Mouse (Mus musculus) forebrain, postnatal 0 days (tissue): Measurements from ENCODE around the gene Olfr344. TPM values are rescaled to one million over a fixed set of nuclear protein-coding genes. Genes with fewer than 3 reads are reported as not detected.

Experiments
- ATAC-seq: fragments of 200-750 bp; cut with Nextera tagmentation; 2 replicates; pipeline ENCODE4 v1.8.0; 2017; ENCODE audit warnings: mild to moderate bottlenecking, moderate library complexity
- DNase-seq: peaks from one replicate; pipeline ENCODE4 v3.0.0-alpha.2; 2015
- H3K27ac ChIP-seq: fragments of 300-500 bp; sonication (generic); 2 replicates; pipeline ENCODE4 v1.5.1; 2014; ENCODE audit warnings: low read depth, mild to moderate bottlenecking, antibody characterized with exemption, low read length, moderate library complexity, mixed read lengths
- H3K27me3 ChIP-seq: fragments of 300-500 bp; sonication (generic); 2 replicates; pipeline ENCODE4 v1.6.1; 2014; ENCODE audit warnings: mild to moderate bottlenecking, low read length, mixed read lengths; ENCODE audit not compliant: insufficient read depth
- H3K36me3 ChIP-seq: fragments of 300-500 bp; sonication (generic); 2 replicates; pipeline ENCODE4 v1.6.1; 2014; ENCODE audit warnings: mild to moderate bottlenecking, moderate library complexity; ENCODE audit not compliant: insufficient read depth
- H3K4me1 ChIP-seq: fragments of 300-500 bp; sonication (generic); 2 replicates; pipeline ENCODE4 v1.6.1; 2014; ENCODE audit warnings: antibody characterized with exemption; ENCODE audit not compliant: insufficient read depth
- H3K4me2 ChIP-seq: fragments of 300-500 bp; sonication (generic); 2 replicates; pipeline ENCODE4 v1.6.1; 2014; ENCODE audit warnings: low read depth, mild to moderate bottlenecking, moderate library complexity
- H3K4me3 ChIP-seq: fragments of 300-500 bp; sonication (generic); 2 replicates; pipeline ENCODE4 v1.5.1; 2014; ENCODE audit warnings: low read depth, low read length, mixed read lengths
- H3K9ac ChIP-seq: fragments of 300-500 bp; sonication (generic); 2 replicates; pipeline ENCODE4 v1.6.1; 2014; ENCODE audit warnings: mild to moderate bottlenecking
- H3K9me3 ChIP-seq: fragments of 300-500 bp; sonication (generic); 2 replicates; pipeline ENCODE4 v1.6.1; 2016; ENCODE audit warnings: low read length
- CTCF ChIP-seq: sonication (generic); IDR thresholded peaks from 2 replicates; pipeline ENCODE4 v1.5.1; 2016; ENCODE audit warnings: antibody characterized with exemption, control low read depth, low read depth
- WGBS: fragments of 180-500 bp; shearing (Covaris S2); extraction: QIAGEN DNeasy Blood & Tissue Kit; methylation state at CpG from one replicate; pipeline ENCODE4 v1.1.7; 2014; 5-methylcytosine and 5-hydroxymethylcytosine counted together
- polyA plus RNA-seq: library from polyadenylated mRNA; unstranded; fragments of >200 nt; fragmentation: Nextera tagmentation; extraction: Ambion mirVana; gene quantifications from 2 replicates; pipeline ENCODE4 v1.2.1, GENCODE M21; 2015
- total RNA-seq: library from RNA; depleted of rRNA; stranded (reverse); fragments of >200 nt; gene quantifications from 2 replicates; pipeline ENCODE4 v1.2.3, GENCODE M21; 2014; rRNA removed

The Olfr344 gene
- total RNA-seq = not detected in 2 replicates
- not detected in 2 replicates for polyA plus RNA-seq

GRCm38 (mm10) chr2:36566362-36566761 lies at the start of gene Olfr344:
Gene Olfr344 (plus strand): TSS chr2:36566662.
- no peak within 1 kb of the TSS for H3K4me2 ChIP-seq
- ATAC-seq = no peak
- WGBS = 73% methylated on average over 1 of the region's 1 CpGs

DNA sequence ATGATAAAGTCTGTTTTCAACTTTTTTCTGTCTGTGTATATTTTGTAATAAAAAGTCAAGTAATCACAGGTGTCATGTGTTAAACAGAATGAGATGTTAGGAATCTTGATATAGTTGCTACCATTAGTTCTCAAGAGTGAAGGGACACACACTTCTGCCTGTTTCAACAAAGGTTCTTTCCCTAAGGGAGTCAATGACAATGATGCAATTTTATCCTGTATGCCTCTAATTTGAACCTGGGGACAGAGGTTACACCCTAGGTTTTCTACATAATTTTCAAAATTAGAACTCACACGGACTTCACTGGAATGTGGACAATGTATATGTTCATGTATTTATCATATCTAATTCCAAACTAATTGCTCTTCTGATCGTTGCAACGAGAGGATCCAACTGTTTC lies 41.8 kb upstream of the Olfr344 start, which contains the start of gene Olfr342:
Olfr342 (plus strand) TSS at position 301 of the 400 bp plus-strand sequence.
- ATAC-seq = no peak
- H3K36me3 ChIP-seq = no peaks in the 10 kb centered on the region

More at GRCm38 (mm10) chr2:36566362-36566761, at the start of gene Olfr344:
- DNase-seq = no peak
- Histone ChIP-seq H3K9ac (no peak within 1 kb of the TSS), H3K36me3 (no peaks in the 10 kb centered on the region), H3K4me3 (no peak within 1 kb of the TSS), H3K4me1 (no peaks in the 10 kb centered on the region), H3K9me3 (0 out of 2 replicates have a peak, but pooled peaks cover 15% of the 10 kb centered on the region), H3K27me3 (no peaks in the 10 kb centered on the region), H3K27ac (no peak within 1 kb of the TSS)
- no peak for TF ChIP-seq CTCF

DNA sequence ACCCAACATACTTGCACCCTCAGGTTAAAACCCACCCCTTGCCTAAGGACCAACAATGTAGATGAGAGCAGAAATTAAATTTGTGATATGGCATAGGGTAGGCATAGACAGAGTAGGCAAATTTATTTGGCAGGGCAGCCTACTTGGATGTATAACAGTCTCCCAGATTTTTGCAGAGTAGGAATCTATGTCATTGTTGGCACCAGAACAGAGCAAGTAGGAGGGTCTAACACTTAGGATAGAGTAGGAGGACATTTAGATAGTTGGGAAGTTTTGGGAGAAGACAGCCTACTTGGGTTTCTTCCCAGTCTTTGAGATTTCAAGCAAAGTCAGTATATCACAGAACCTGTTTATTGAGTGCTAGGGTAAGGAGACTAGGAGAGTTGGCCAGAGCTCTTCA lies 1.3 kb upstream of the Olfr344 start:
- H3K27me3 ChIP-seq = no peaks in the 10 kb centered on the region
- no peak for ATAC-seq
- 0 out of 2 replicates have a peak, but pooled peaks cover 15% of the 10 kb centered on the region for H3K9me3 ChIP-seq
- no peaks in the 10 kb centered on the region for H3K4me1 ChIP-seq
- H3K4me3 ChIP-seq = no peak overlapping the region
- no peak overlapping the region for H3K9ac ChIP-seq
- DNase-seq = no peak
- no peaks in the 10 kb centered on the region for H3K36me3 ChIP-seq
- no peak overlapping the region for H3K4me2 ChIP-seq
- no peak for TF ChIP-seq CTCF
- no peak overlapping the region for H3K27ac ChIP-seq

More for the DNA sequence above, 41.8 kb upstream of the Olfr344 start, which contains the start of gene Olfr342:
- Histone ChIP-seq H3K27ac (no peak within 1 kb of the TSS), H3K27me3 (no peaks in the 10 kb centered on the region), H3K9me3 (no peaks in the 10 kb centered on the region), H3K4me1 (no peaks in the 10 kb centered on the region), H3K9ac (no peak within 1 kb of the TSS), H3K4me2 (no peak within 1 kb of the TSS), H3K4me3 (no peak within 1 kb of the TSS)
- no peak for DNase-seq
- WGBS = 72% methylated on average over 3 of the region's 3 CpGs
- no peak for TF ChIP-seq CTCF

- H3K9me3 ChIP-seq = 0 out of 2 replicates have a peak, but pooled peaks cover 15% of the 10 kb centered on the region
- H3K27me3 ChIP-seq = no peaks in the 10 kb centered on the region
- no peak overlapping the region for H3K4me2 ChIP-seq
- H3K4me1 ChIP-seq = no peaks in the 10 kb centered on the region
- ATAC-seq (no peak), DNase-seq (no peak)
- no peaks in the 10 kb centered on the region for H3K36me3 ChIP-seq
- no peak overlapping the region for H3K27ac ChIP-seq
- no peak overlapping the region for H3K4me3 ChIP-seq
- TF ChIP-seq CTCF = no peak
- H3K9ac ChIP-seq = no peak overlapping the region
These were observed 560 bp downstream of the Olfr344 start for GRCm38 (mm10) chr2:36567022-36567421.

DNA sequence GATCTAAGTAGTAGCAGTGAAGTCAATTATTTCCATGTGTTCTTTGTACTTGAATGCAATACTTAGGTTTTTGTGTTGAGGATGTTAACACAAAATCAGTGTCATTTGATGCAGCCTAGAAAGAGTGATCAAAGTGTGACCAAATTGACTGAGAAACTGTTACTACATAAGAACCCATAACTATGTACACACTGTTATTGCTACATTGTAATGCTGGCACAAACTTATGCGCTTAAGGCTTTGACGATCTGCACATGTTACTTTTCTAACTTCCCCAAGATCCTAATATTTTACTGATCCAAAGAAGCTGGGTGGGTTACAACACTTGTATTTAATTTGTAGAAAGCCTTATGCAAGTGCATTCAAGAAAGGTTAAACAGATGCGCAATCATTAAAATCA lies 1.4 kb downstream of the Olfr344 start:
- 96% methylated on average over 3 of the region's 3 CpGs for whole genome bisulfite sequencing
- Histone ChIP-seq H3K9ac (no peak overlapping the region), H3K36me3 (no peaks in the 10 kb centered on the region), H3K27me3 (no peaks in the 10 kb centered on the region), H3K4me1 (no peaks in the 10 kb centered on the region), H3K27ac (no peak overlapping the region), H3K4me3 (no peak overlapping the region), H3K9me3 (0 out of 2 replicates have a peak, but pooled peaks cover 15% of the 10 kb centered on the region), H3K4me2 (no peak overlapping the region)
- TF ChIP-seq CTCF = no peak
- DNase-seq (no peak), ATAC-seq (no peak)

Other genes starting within 250 kb of the Olfr344 start
- gene Olfr338, start 193.1 kb upstream of the Olfr344 start, total RNA-seq = not detected in 2 replicates
- not detected in 2 replicates for gene Olfr338, start 193.1 kb upstream of the Olfr344 start, polyA plus RNA-seq
- not detected in 2 replicates for gene Olfr339, start 147.7 kb upstream of the Olfr344 start, total RNA-seq
- not detected in 2 replicates for gene Olfr339, start 147.7 kb upstream of the Olfr344 start, polyA plus RNA-seq
- not detected in 2 replicates for gene Olfr340, start 114.1 kb upstream of the Olfr344 start, total RNA-seq
- gene Olfr340, start 114.1 kb upstream of the Olfr344 start, polyA plus RNA-seq = not detected in 2 replicates
- not detected in 2 replicates for gene Olfr341, start 84.2 kb upstream of the Olfr344 start, total RNA-seq
- not detected in 2 replicates for gene Olfr341, start 84.2 kb upstream of the Olfr344 start, polyA plus RNA-seq
- not detected in 2 replicates for gene Olfr342, start 41.7 kb upstream of the Olfr344 start, total RNA-seq
- gene Olfr342, start 41.7 kb upstream of the Olfr344 start, polyA plus RNA-seq = not detected in 2 replicates
- gene Olfr345, start 73.4 kb downstream of the Olfr344 start, total RNA-seq = not detected in 2 replicates
- gene Olfr345, start 73.4 kb downstream of the Olfr344 start, polyA plus RNA-seq = not detected in 2 replicates
- gene Olfr346, start 119.1 kb downstream of the Olfr344 start, total RNA-seq = not detected in 2 replicates
- gene Olfr346, start 119.1 kb downstream of the Olfr344 start, polyA plus RNA-seq = not detected in 2 replicates
- gene Olfr347, start 165.2 kb downstream of the Olfr344 start, total RNA-seq = not detected in 2 replicates
- gene Olfr347, start 165.2 kb downstream of the Olfr344 start, polyA plus RNA-seq = not detected in 2 replicates
- not detected in 2 replicates for gene Olfr348, start 217.6 kb downstream of the Olfr344 start, total RNA-seq
- gene Olfr348, start 217.6 kb downstream of the Olfr344 start, polyA plus RNA-seq = not detected in 2 replicates
- not detected in 2 replicates for gene Olfr50, start 223.9 kb downstream of the Olfr344 start, total RNA-seq
- not detected in 2 replicates for gene Olfr50, start 223.9 kb downstream of the Olfr344 start, polyA plus RNA-seq